Mouse (Mus musculus) ovary, adult 10 weeks (tissue): ENCODE measurements around the gene Ptdss2. TPM values are rescaled to one million over a fixed set of nuclear protein-coding genes. Genes with fewer than 3 reads are reported as not detected.

Experiments used
- polyA plus RNA-seq: library from polyadenylated mRNA; stranded (reverse); fragments of 350-450 nt; fragmentation: Illumina TruSeq; extraction: RNeasy Lipid Tissue Mini Kit (QIAGEN cat#74804); gene quantifications from one replicate; pipeline ENCODE4 v1.2.3, GENCODE M21; 2014

The Ptdss2 gene
- polyA plus RNA-seq: 21.8 TPM

DNA sequence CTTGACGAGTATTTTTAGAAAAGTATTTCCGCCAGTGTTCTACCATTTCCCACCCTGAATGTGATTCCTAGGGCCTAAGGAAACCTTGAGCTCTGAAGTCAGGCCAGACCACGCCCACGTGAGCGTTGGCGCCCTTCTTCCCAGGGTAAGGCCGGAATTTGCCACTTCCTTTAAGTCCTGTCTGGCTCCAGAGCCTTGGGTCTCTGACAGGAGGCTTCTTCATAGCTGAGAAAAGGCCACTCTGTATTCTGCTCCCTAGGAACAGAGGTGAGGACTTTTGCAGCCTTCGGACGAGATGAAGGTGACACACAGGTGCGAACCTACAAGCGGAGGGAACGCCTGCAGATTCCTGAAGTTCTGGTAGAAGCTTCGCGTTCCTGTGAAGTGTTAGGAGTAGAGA lies at the start of gene Ptdss2:
Gene Ptdss2 (plus strand): TSS at position 138 of the 400 bp plus-strand sequence.

DNA sequence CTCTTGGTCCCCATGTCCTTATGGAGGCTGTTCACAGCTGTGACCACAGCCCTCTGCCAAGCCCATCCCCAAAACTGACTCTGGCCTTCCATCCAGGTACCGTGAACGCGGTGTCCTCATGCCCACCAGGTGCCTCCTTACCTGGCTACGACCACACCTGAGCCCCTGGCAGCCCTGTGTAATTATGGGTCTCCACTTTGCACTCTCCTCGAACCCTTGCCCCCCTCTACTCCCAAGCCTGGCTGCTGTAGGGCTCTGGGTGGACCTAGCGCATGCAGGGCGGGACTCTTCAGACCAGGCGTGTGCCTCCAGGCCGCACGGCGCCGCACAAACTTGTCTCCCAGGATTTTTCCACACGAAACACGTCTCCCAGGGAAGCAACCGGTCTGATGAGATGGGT lies 44.3 kb upstream of the Ptdss2 start, which contains the start of gene Pkp3:
Gene Pkp3 (plus strand): TSS at position 378 of the 400 bp plus-strand sequence.

DNA sequence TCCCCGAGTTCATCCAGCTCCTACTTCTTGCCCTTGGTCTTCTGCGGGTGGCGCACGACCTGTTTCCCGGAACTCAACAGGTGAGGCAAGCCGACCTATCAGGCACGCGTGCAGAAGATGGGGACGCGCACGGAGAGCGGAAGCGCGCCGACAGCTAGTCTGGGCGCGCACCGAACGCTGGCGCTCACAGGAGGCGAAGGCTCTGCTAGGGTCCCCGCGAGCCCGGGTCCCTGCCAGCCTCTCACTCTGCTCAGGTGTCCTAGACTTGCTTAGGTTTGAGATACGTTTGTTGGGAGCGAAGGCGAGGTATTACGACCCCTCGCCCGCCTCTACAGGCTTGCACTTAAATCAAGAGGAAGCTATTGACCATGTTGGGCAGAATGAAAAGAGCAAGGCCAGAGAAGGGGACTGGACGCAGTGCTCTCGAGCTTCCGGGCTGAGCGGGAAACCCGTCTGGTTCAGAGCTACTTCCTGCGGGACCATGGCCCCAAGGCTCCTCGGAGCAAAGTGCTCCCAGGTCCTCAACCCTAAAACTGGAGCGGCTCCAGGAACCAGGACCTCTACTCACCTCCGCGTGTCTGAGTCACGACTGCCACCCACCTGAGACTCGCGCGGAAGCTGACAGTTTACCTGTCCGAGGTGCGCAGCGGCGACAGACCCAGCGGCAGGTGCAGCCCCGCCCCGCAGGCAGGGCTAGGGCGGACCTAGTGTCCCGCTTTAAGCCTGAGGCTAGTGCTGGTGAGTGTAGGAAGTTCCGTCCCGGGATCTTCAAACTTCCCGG lies 22.1 kb upstream of the Ptdss2 start, which contains the start of gene Sigirr:
Gene Sigirr (minus strand): TSS at position 662 of the 781 bp plus-strand sequence.

DNA sequence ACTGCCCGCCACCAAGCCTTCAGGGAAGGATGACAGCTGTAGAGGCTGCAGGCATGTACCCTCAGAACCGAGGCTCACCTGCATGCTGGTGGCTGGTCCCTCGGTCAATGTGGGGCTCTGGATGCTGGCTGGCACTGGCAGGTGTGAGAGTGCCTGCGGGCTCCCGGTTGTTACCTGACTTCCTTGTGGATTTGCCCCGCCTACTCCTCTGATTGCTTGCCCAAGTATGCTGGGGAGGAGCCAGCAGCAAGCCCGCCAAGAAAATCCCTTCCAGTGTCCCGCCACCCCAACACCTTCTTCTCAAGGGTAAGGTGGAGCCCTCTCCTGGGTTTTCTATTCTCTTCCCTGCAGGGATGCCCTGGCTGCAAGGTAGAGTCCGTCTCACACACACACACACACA lies 4.5 kb upstream of the Ptdss2 start, which contains the start of gene Ano9:
Gene Ano9 (minus strand): TSS at position 171 of the 400 bp plus-strand sequence.

DNA sequence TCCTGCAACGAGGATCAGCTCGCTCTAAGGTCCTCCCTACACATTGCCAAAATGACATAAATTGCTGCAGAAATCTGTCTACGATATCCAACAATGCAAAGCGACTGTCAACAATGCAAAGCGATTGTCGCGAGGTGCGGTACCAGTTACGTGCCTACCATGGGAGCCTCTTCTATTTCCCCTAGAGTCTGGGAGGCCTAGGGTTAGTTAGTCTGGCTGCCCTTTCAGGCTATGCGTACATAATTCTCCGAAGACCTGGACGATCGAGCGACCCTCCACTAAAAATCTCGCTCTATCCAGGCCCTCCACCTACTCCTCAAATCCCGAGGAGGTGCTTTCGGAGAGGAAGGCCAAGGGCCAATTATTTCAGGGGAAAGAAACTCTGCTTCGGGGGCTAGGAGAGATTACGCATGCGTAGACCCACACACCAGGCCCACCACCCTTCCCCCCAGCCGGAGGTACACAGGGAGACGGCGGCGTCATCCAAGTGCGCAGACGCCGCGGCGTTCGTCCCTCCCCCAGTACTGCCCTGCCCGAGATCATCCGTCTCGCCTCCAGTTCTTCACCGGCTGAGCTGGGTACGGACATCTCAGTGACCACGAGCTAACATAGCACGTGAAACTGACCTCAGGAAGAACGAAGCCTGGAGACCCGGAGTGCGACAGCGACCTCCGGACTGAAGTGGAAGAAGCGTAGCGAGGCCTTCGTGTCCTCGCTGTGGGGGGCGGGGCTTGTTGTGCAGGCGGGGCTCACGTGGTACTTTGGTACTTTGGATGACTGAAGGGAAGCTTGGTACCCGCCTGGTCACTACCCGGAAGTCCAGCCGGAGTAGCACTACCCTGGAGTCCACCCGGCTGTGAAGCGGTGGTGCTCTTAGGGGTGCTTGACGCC lies 50.2 kb downstream of the Ptdss2 start, which contains the start of gene Rnh1:
Gene Rnh1 (minus strand): TSS at position 742 of the 891 bp plus-strand sequence.

DNA sequence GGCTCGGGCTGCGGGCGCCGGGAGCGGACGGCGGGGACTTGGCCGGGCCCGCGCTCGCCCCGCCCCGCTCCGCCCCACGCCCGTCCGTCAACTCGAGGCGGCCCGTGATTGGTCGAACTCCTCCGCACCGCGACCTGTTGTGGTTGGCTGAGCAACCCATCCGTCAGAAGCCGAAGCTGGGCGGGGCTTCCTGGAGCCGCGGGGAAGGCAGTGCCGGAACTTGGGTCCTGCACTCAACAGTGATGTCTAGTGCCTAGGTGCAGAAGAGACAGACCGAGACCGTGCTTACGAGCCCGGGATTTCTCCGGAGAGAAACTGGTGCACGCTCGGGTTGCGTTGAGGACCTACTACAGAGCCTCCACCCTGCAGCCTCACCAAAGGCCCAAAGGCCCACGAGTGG lies 71.8 kb downstream of the Ptdss2 start, which contains the start of the genes Hras and Lrrc56:
Gene Hras (minus strand): TSS at position 58 of the 400 bp plus-strand sequence.
Gene Lrrc56 (plus strand): TSS at position 210 of the 400 bp plus-strand sequence.

Other genes starting within 250 kb of the Ptdss2 start
- gene Psmd13, start 240.4 kb upstream of the Ptdss2 start, polyA plus RNA-seq: 107 TPM
- 1.9 TPM for gene Sirt3, start 240.1 kb upstream of the Ptdss2 start, polyA plus RNA-seq
- gene Cox8b, start 221.9 kb upstream of the Ptdss2 start, polyA plus RNA-seq: not detected
- gene Nlrp6, start 201.5 kb upstream of the Ptdss2 start, polyA plus RNA-seq: not detected
- gene Pgghg, start 181.0 kb upstream of the Ptdss2 start, polyA plus RNA-seq: 1.5 TPM
- gene Ifitm5, start 172.1 kb upstream of the Ptdss2 start, polyA plus RNA-seq: not detected
- gene Gm45717, start 166.4 kb upstream of the Ptdss2 start, polyA plus RNA-seq: not detected
- gene Ifitm2, start 166.4 kb upstream of the Ptdss2 start, polyA plus RNA-seq: 100 TPM
- 17.8 TPM for gene Ifitm1, start 155.2 kb upstream of the Ptdss2 start, polyA plus RNA-seq
- 13.0 TPM for gene Ifitm3, start 111.6 kb upstream of the Ptdss2 start, polyA plus RNA-seq
- 3.7 TPM for gene Ifitm6, start 104.5 kb upstream of the Ptdss2 start, polyA plus RNA-seq
- gene Gm17387, start 93.3 kb upstream of the Ptdss2 start, polyA plus RNA-seq: not detected
- gene B4galnt4, start 61.3 kb upstream of the Ptdss2 start, polyA plus RNA-seq: not detected
- gene Pkp3, start 44.2 kb upstream of the Ptdss2 start, polyA plus RNA-seq: not detected
- not detected for gene Sigirr, start 21.8 kb upstream of the Ptdss2 start, polyA plus RNA-seq
- gene Ano9, start 4.6 kb upstream of the Ptdss2 start, polyA plus RNA-seq: not detected
- 1.00 TPM for gene Rnh1, start 50.5 kb downstream of the Ptdss2 start, polyA plus RNA-seq
- gene Hras, start 71.6 kb downstream of the Ptdss2 start, polyA plus RNA-seq: 3.6 TPM
- gene Lrrc56, start 71.8 kb downstream of the Ptdss2 start, polyA plus RNA-seq: 0.77 TPM
- not detected for gene Lmntd2, start 91.7 kb downstream of the Ptdss2 start, polyA plus RNA-seq
- 0.80 TPM for gene Rassf7, start 93.5 kb downstream of the Ptdss2 start, polyA plus RNA-seq
- gene Phrf1, start 106.4 kb downstream of the Ptdss2 start, polyA plus RNA-seq: 26.7 TPM
- gene Irf7, start 144.1 kb downstream of the Ptdss2 start, polyA plus RNA-seq: 7.9 TPM
- 1.1 TPM for gene Cdhr5, start 154.4 kb downstream of the Ptdss2 start, polyA plus RNA-seq
- not detected for gene Sct, start 156.8 kb downstream of the Ptdss2 start, polyA plus RNA-seq
- not detected for gene Drd4, start 169.6 kb downstream of the Ptdss2 start, polyA plus RNA-seq
- 1.5 TPM for gene Deaf1, start 205.3 kb downstream of the Ptdss2 start, polyA plus RNA-seq
- 9.4 TPM for gene Tmem80, start 205.4 kb downstream of the Ptdss2 start, polyA plus RNA-seq
- not detected for gene Eps8l2, start 216.5 kb downstream of the Ptdss2 start, polyA plus RNA-seq